Mouse (Mus musculus) hindbrain, postnatal 0 days (tissue): ENCODE data around the gene Sf3b2. TPM values are rescaled to one million over a fixed set of nuclear protein-coding genes. Genes with fewer than 3 reads are reported as not detected.

Experiments used
- ATAC-seq: fragments of 200-750 bp; cut with Nextera tagmentation; 2 replicates; pipeline ENCODE4 v1.8.0; 2017; ENCODE audit warnings: mild to moderate bottlenecking, moderate TSS enrichment, moderate library complexity
- DNase-seq: peaks from one replicate; pipeline ENCODE4 v3.0.0-alpha.2; 2015; ENCODE audit warnings: low spot score
- H3K27ac ChIP-seq: fragments of 300-500 bp; sonication (generic); 2 replicates; pipeline ENCODE4 v1.5.1; 2014; ENCODE audit warnings: mild to moderate bottlenecking
- H3K27me3 ChIP-seq: fragments of 300-500 bp; sonication (generic); 2 replicates; pipeline ENCODE4 v1.6.1; 2014; ENCODE audit warnings: low read length, mixed read lengths; ENCODE audit not compliant: insufficient read depth
- H3K36me3 ChIP-seq: fragments of 300-500 bp; sonication (generic); 2 replicates; pipeline ENCODE4 v1.6.1; 2014; ENCODE audit warnings: low read length, mixed read lengths; ENCODE audit not compliant: insufficient read depth
- H3K4me1 ChIP-seq: fragments of 300-500 bp; sonication (generic); 2 replicates; pipeline ENCODE4 v1.6.1; 2014; ENCODE audit warnings: antibody characterized with exemption, low read length, mixed read lengths; ENCODE audit not compliant: insufficient read depth
- H3K4me2 ChIP-seq: fragments of 300-500 bp; sonication (generic); 2 replicates; pipeline ENCODE4 v1.6.1; 2014; ENCODE audit warnings: low read depth, mild to moderate bottlenecking, low read length, moderate library complexity, mixed read lengths
- H3K4me3 ChIP-seq: fragments of 300-500 bp; sonication (generic); 2 replicates; pipeline ENCODE4 v1.5.1; 2014; ENCODE audit warnings: low read length
- H3K9ac ChIP-seq: fragments of 300-500 bp; sonication (generic); replicated peaks from 2 replicates; pipeline ENCODE4 v1.6.1; 2014; ENCODE audit warnings: mild to moderate bottlenecking, low read length, moderate library complexity, mixed read lengths
- H3K9me3 ChIP-seq: fragments of 300-500 bp; sonication (generic); 2 replicates; pipeline ENCODE4 v1.6.1; 2016; ENCODE audit warnings: low read length, mixed read lengths
- CTCF ChIP-seq: IDR thresholded peaks from 2 replicates; pipeline ENCODE4 v1.5.1; 2016; ENCODE audit warnings: antibody characterized with exemption, control low read depth, low read depth
- WGBS: fragments of 180-500 bp; shearing (Covaris S2); extraction: QIAGEN DNeasy Blood & Tissue Kit; methylation state at CpG from one replicate; pipeline ENCODE4 v1.1.7; 2014; 5-methylcytosine and 5-hydroxymethylcytosine counted together
- polyA plus RNA-seq: library from polyadenylated mRNA; unstranded; fragments of >200 nt; fragmentation: Nextera tagmentation; extraction: Ambion mirVana; gene quantifications from 2 replicates; pipeline ENCODE4 v1.2.1, GENCODE M21; 2015
- total RNA-seq: library from RNA; depleted of rRNA; stranded (reverse); fragments of >200 nt; gene quantifications from 2 replicates; pipeline ENCODE4 v1.2.3, GENCODE M21; 2014

The Sf3b2 gene
- total and polyA plus RNA-seq, 2 experiments from 2014 or later, result 266 to 322 TPM

- Histone ChIP-seq H3K4me2 (no peak overlapping the region), H3K9ac (no peak overlapping the region), H3K27me3 (no peaks in the 10 kb centered on the region), H3K36me3 (no peaks in the 10 kb centered on the region), H3K9me3 (no peaks in the 10 kb centered on the region; the same call in 1 of the 2 replicates), H3K27ac (no peak overlapping the region), H3K4me1 (no peaks in the 10 kb centered on the region), H3K4me3 (no peak overlapping the region)
- ATAC-seq, result no peak
- no peak for TF ChIP-seq CTCF
- WGBS, result 85% methylated on average over 8 of the region's 8 CpGs
- DNase-seq, result no peak
Measured at GRCm38 (mm10) chr19:5313189-5313588, 17.9 kb upstream of the Sf3b2 start.

- peak; percentile 14 for DNase-seq
- Histone ChIP-seq H3K36me3 (peaks cover 20% of the 10 kb centered on the region), H3K27me3 (no peaks in the 10 kb centered on the region), H3K9me3 (no peaks in the 10 kb centered on the region), H3K4me1 (no peaks in the 10 kb centered on the region), H3K4me2 (no peak overlapping the region), H3K4me3 (no peak overlapping the region), H3K27ac (no peak overlapping the region), H3K9ac (no peak overlapping the region)
- 89% methylated on average over 7 of the region's 7 CpGs for WGBS
- TF ChIP-seq CTCF, result no peak
- no peak for ATAC-seq
Measured at GRCm38 (mm10) chr19:5309025-5309424, 13.8 kb upstream of the Sf3b2 start.

- H3K27me3 ChIP-seq, result no peaks in the 10 kb centered on the region
- DNase-seq (peak; percentile 54), ATAC-seq (peak; percentile 35; the same call in 1 of the 2 replicates)
- peak overlapping the region; percentile 27; the same call in 1 of the 2 replicates for H3K4me2 ChIP-seq
- no peak overlapping the region for H3K27ac ChIP-seq
- H3K36me3 ChIP-seq, result peaks cover 26% of the 10 kb centered on the region
- TF ChIP-seq CTCF, result no peak
- 0 out of 2 replicates have a peak overlapping the region, but pooled peaks have one; percentile 8 for H3K4me3 ChIP-seq
- WGBS, result 53% methylated on average over 98 of the region's 98 CpGs
- H3K9me3 ChIP-seq, result no peaks in the 10 kb centered on the region
- no peak overlapping the region for H3K9ac ChIP-seq
- no peaks in the 10 kb centered on the region for H3K4me1 ChIP-seq
Measured at GRCm38 (mm10) chr19:5306968-5307734, 11.9 kb upstream of the Sf3b2 start.

GRCm38 (mm10) chr19:5306279-5306678, 11.0 kb upstream of the Sf3b2 start:
- no peaks in the 10 kb centered on the region for H3K9me3 ChIP-seq
- ATAC-seq (0 out of 2 replicates have a peak, but pooled peaks have one; percentile 45), DNase-seq (no peak)
- no peak overlapping the region for H3K4me2 ChIP-seq
- no peaks in the 10 kb centered on the region for H3K27me3 ChIP-seq
- H3K9ac ChIP-seq, result no peak overlapping the region
- peak; percentile 64 for TF ChIP-seq CTCF
- no peak overlapping the region for H3K27ac ChIP-seq
- no peak overlapping the region for H3K4me3 ChIP-seq
- WGBS, result 86% methylated on average over 6 of the region's 6 CpGs
- H3K4me1 ChIP-seq, result no peaks in the 10 kb centered on the region
- H3K36me3 ChIP-seq, result peaks cover 26% of the 10 kb centered on the region

GRCm38 (mm10) chr19:5302455-5302854, 7.2 kb upstream of the Sf3b2 start:
- DNase-seq, result peak; percentile 68

GRCm38 (mm10) chr19:5300588-5300987, 5.3 kb upstream of the Sf3b2 start:
- H3K9me3 ChIP-seq, result no peaks in the 10 kb centered on the region
- no peak for TF ChIP-seq CTCF
- 0 out of 2 replicates have a peak overlapping the region, but pooled peaks have one; percentile 24 for H3K9ac ChIP-seq
- H3K4me1 ChIP-seq, result 0 out of 2 replicates have a peak, but pooled peaks cover 8% of the 10 kb centered on the region
- no peak overlapping the region for H3K4me2 ChIP-seq
- H3K36me3 ChIP-seq, result peaks cover 16% of the 10 kb centered on the region; the same call in 1 of the 2 replicates
- no peak overlapping the region for H3K27ac ChIP-seq
- ATAC-seq (no peak), DNase-seq (no peak)
- WGBS, result 88% methylated on average over 6 of the region's 6 CpGs
- H3K4me3 ChIP-seq, result no peak overlapping the region
- H3K27me3 ChIP-seq, result no peaks in the 10 kb centered on the region

More at GRCm38 (mm10) chr19:5302455-5302854, 7.2 kb upstream of the Sf3b2 start:
- Histone ChIP-seq H3K4me1 (0 out of 2 replicates have a peak, but pooled peaks cover 8% of the 10 kb centered on the region), H3K27ac (no peak overlapping the region), H3K9ac (no peak overlapping the region), H3K9me3 (no peaks in the 10 kb centered on the region), H3K4me2 (no peak overlapping the region), H3K4me3 (no peak overlapping the region), H3K27me3 (no peaks in the 10 kb centered on the region), H3K36me3 (peaks cover 26% of the 10 kb centered on the region)
- no peak for ATAC-seq
- peak; percentile 76 for TF ChIP-seq CTCF
- WGBS, result 20% methylated on average over 4 of the region's 4 CpGs
